In genomic region chr1:183133440-183133839, GRCm38 (mm10) we compare ENCODE assay signal across 30 mouse cellular contexts.
DNase-seq lines count a peak whose midpoint lies in the region; ATAC-seq and TF ChIP-seq lines count a peak whose summit lies in the region.
"Had no signal": no experiment of that assay in that cellular context is flagged by ENCODE, and none has a peak within 500 bp of the region (broad histone marks: within the 10 kb centered on the region; RNA-seq: fewer than 3 reads in every experiment).

No protein-coding gene starts in this region.

- no peaks in the 10 kb centered on the region for H3K9me3 ChIP-seq in lung, embryonic 15.5 days
- H3K9me3 ChIP-seq in intestine, embryonic 15.5 days, result no peaks in the 10 kb centered on the region
- H3K9me3 ChIP-seq: embryonic facial prominence, embryonic 12.5 days; forebrain, embryonic 12.5 days; heart, embryonic 10.5 days; hindbrain, embryonic 12.5 days; liver, embryonic 12.5 days had no signal

- DNase-seq in lung, adult 18-20 months, result no peak
- DNase-seq in Muller cell, postnatal 12 days (ENCODE audit: inconsistent ontology term), result peak; percentile 20
- DNase-seq in brain, embryonic 14.5 days (ENCODE audit: low read depth), result peak; percentile 40
- no peak for DNase-seq in urinary bladder, postnatal 14 days (ENCODE audit: low spot score)
- DNase-seq: adrenal gland, postnatal 10 days; cerebellum, adult 11 months; cerebellum, adult 9-10 months; cerebellum, postnatal 36 days; embryo, embryonic 11 days; gastrocnemius, postnatal 10 days; heart, postnatal 36 days; kidney, adult 8-10 months; kidney, postnatal 4 days; left cerebral cortex, postnatal 4 days; liver, postnatal 0 days; right cerebral cortex, postnatal 25 days; spleen, adult 18-20 months had no signal

- TF ChIP-seq POLR2A in brain, embryonic 14.5 days (IDR thresholded peaks at IDR 0.05; ENCODE audit: borderline replicate concordance, extremely low read depth, insufficient read depth, insufficient read length, poor library complexity, severe bottlenecking), result no peak
- TF ChIP-seq POLR2A in small intestine, adult 2 months (IDR thresholded peaks at IDR 0.05; ENCODE audit: low read depth, low read length), result no peak

- H3K27ac ChIP-seq in lung, embryonic 15.5 days, result peak overlapping the region; percentile 77
- peak overlapping the region; percentile 58; the same call in 1 of the 2 replicates for H3K27ac ChIP-seq in small intestine, adult 2 months (ENCODE audit: insufficient read depth, low read depth, low read length)
- H3K27ac ChIP-seq in intestine, embryonic 15.5 days, result no peak overlapping the region
- H3K27ac ChIP-seq: embryonic facial prominence, embryonic 12.5 days; forebrain, embryonic 12.5 days; heart, embryonic 10.5 days; hindbrain, embryonic 12.5 days; hindbrain, postnatal 0 days; kidney, postnatal 0 days; liver, embryonic 12.5 days had no signal

- H3K36me3 ChIP-seq in lung, embryonic 15.5 days, result no peaks in the 10 kb centered on the region
- no peaks in the 10 kb centered on the region for H3K36me3 ChIP-seq in small intestine, adult 2 months (ENCODE audit: control insufficient read depth, insufficient read depth, low read length)
- peaks cover 3% of the 10 kb centered on the region; the same call in 1 of the 2 replicates for H3K36me3 ChIP-seq in intestine, embryonic 15.5 days
- H3K36me3 ChIP-seq: forebrain, embryonic 12.5 days had no signal

- no peaks in the 10 kb centered on the region for H3K27me3 ChIP-seq in lung, embryonic 15.5 days
- no peaks in the 10 kb centered on the region for H3K27me3 ChIP-seq in small intestine, adult 2 months (ENCODE audit: control insufficient read depth, insufficient read depth, low read length)
- H3K27me3 ChIP-seq in intestine, embryonic 15.5 days (replicated peaks), result no peaks in the 10 kb centered on the region
- H3K27me3 ChIP-seq: CH12.LX; embryonic facial prominence, embryonic 12.5 days; forebrain, embryonic 12.5 days; hindbrain, embryonic 12.5 days; liver, embryonic 12.5 days; Patski had no signal

- H3K9ac ChIP-seq in lung, embryonic 15.5 days, result no peak overlapping the region
- no peak overlapping the region for H3K9ac ChIP-seq in intestine, embryonic 15.5 days
- H3K9ac ChIP-seq: embryonic facial prominence, embryonic 12.5 days; forebrain, embryonic 12.5 days; hindbrain, embryonic 12.5 days; liver, embryonic 12.5 days; liver, postnatal 0 days had no signal

- WGBS in lung, embryonic 15.5 days, result 55% methylated on average over 3 of the region's 3 CpGs
- WGBS in small intestine, adult 2 months, result 76% methylated on average over 3 of the region's 3 CpGs
- whole genome bisulfite sequencing in intestine, embryonic 15.5 days, result 81% methylated on average over 3 of the region's 3 CpGs

- ATAC-seq in lung, embryonic 15.5 days (ENCODE audit: borderline replicate concordance, extremely low read depth, low FRiP score, low TSS enrichment), result peak; percentile 58; the same call in 1 of the 2 replicates
- ATAC-seq in intestine, embryonic 15.5 days, result no peak
- ATAC-seq: hindbrain, postnatal 0 days; liver, postnatal 0 days; midbrain, embryonic 16.5 days; Patski had no signal

- no peak overlapping the region for H3K4me3 ChIP-seq in lung, embryonic 15.5 days
- H3K4me3 ChIP-seq in small intestine, adult 2 months (ENCODE audit: low read depth, low read length), result no peak overlapping the region
- H3K4me3 ChIP-seq in intestine, embryonic 15.5 days (replicated peaks), result no peak overlapping the region
- H3K4me3 ChIP-seq: embryonic facial prominence, embryonic 12.5 days; forebrain, embryonic 12.5 days; heart, embryonic 10.5 days; hindbrain, embryonic 12.5 days; liver, embryonic 12.5 days had no signal

- H3K4me2 ChIP-seq in lung, embryonic 15.5 days, result no peak overlapping the region
- no peak overlapping the region for H3K4me2 ChIP-seq in intestine, embryonic 15.5 days (replicated peaks)
- H3K4me2 ChIP-seq: embryonic facial prominence, embryonic 12.5 days; forebrain, embryonic 12.5 days; hindbrain, embryonic 12.5 days had no signal

- H3K4me1 ChIP-seq in lung, embryonic 15.5 days, result peaks cover 41% of the 10 kb centered on the region
- H3K4me1 ChIP-seq in small intestine, adult 2 months (ENCODE audit: control insufficient read depth, insufficient read depth, insufficient read length, low read length), result peaks cover 18% of the 10 kb centered on the region; the same call in 1 of the 2 replicates
- 0 out of 2 replicates have a peak, but pooled peaks cover 9% of the 10 kb centered on the region for H3K4me1 ChIP-seq in intestine, embryonic 15.5 days (replicated peaks)

- no peak for TF ChIP-seq CTCF in brain, embryonic 14.5 days (IDR thresholded peaks at IDR 0.05; ENCODE audit: borderline replicate concordance, extremely low read depth, insufficient read depth, insufficient read length)
- no peak for TF ChIP-seq CTCF in small intestine, adult 2 months (IDR thresholded peaks at IDR 0.05; ENCODE audit: extremely low read depth, insufficient read length, insufficient replicate concordance, low read depth, low read length)

Comparison
In these comparisons a context has a peak if more than half of its experiments do, and no peak if none do; other contexts are left out.
1. DNase-seq: peak in Muller cell, postnatal 12 days (single experiment) and brain, embryonic 14.5 days (single experiment); none in lung, adult 18-20 months (0 of 2) and urinary bladder, postnatal 14 days (single experiment).